Mouse (Mus musculus) ZHBTc4 (cell line): ENCODE measurements at regions not wholly inside any gene's neighbourhood (a gene's known extent, or its start where the extent isn't known, plus 50 kb on each side); places are given as distances from the start of the nearest gene placed in this dataset.

Experiments used
- DNase-seq: peaks from one replicate; pipeline ENCODE4 v3.0.0-alpha.2; 2011; ENCODE audit warnings: low read depth, low spot score

DNA sequence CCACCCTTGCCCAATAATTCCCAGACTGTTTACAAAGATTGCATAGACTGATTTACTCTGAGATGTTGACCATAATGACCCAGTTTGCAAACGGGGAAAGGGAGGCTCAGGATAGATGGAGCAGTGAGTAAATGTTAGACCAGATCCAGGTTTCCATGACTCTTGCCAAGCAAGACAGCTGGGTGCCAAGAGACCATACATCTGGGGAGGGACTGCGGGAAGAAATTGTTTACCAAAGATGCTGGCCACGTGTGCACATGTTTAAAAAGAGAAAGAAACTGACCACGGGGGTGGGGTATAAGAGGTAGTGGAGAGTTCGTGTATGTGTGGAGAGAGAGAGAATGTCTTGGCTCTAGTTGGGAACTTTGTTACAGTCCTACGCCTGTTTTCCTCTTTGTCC is 285.7 kb upstream of the Zmiz1 start:
- DNase-seq = no peak

DNA sequence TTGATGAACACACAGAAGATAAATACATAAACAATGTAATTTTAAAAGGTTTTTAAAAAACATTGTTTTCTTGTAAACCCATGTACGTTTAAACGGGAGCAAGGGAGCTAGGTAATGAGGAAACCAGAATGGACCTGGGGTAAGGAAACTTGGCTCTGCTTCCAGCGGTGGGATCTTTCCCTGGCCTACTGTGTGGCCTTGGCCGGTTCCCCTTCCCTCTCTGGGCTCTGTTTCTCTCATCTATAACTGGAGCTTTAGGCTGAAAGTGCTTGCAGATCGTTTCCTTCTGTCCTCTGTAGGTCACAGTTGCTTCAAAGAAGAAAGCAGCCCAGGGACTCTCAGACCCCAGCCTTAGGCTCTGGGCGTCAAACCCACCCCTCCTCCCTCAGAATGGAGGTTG is 285.1 kb upstream of the Zmiz1 start:
- DNase-seq = no peak

GRCm38 (mm10) chr14:25174402-25174801 is 284.6 kb upstream of the Zmiz1 start:
- DNase-seq = no peak

DNA sequence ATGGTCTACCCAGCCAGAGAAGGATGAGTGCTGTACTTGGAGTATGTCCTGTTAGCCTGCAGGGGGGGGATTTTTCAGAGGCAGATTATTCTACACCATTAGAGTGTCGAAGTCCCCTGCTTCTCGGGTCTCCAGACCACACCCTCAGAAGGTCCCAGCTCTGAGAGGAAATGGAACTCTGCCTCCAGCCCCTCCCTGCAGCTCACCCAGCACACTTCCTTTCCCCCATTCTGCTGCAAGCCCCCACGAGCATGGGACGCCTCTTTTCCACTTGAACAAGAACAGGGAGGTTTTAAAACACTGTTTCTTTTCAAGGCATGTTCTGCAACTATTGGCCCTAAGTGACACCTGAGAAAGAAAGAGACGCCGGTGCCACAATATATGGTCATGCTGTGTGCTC is 282.8 kb upstream of the Zmiz1 start:
- DNase-seq = no peak

DNA sequence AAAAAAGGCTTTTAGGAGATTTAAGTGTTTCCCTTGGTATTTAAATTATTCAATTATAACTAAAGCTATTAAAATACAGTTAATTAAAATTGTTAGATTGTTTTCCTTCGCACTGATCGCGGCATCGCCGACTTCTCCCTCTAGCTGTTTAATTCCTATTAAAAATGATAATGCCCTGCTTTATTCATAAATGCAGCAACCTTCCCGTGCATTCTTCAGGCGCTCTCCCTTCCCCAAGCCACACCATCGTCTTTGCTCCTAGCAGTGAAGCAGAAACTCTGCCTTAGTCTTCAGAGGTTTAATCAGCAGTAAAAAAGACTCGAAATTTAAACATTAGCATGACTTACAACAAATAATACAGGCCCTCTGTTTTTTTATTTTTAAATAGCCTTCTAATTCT is 278.9 kb upstream of the Zmiz1 start:
- no peak for DNase-seq

- DNase-seq = no peak
Observed at GRCm38 (mm10) chr14:25181406-25181805, 277.6 kb upstream of the Zmiz1 start.

DNA sequence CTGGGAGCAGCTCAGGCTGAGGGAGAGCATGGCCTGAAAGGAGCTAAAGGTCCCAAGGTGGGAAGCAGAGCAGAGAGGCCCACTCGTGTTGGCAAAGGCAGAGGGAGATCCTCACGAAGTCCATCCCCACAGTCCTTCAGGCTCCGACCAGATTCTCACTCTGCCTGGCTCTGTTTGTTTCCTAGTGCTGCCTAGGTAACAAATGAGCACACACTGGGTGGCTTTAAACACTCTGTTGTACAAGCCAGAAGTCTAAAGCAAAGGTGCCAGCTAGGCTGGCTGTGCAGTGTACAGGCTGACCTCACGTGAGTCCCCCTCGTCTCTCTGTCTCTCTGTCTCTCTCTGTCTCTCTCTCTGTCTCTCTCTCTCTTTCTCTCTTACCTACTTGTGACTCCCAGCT is 274.9 kb upstream of the Zmiz1 start:
- DNase-seq = no peak

DNA sequence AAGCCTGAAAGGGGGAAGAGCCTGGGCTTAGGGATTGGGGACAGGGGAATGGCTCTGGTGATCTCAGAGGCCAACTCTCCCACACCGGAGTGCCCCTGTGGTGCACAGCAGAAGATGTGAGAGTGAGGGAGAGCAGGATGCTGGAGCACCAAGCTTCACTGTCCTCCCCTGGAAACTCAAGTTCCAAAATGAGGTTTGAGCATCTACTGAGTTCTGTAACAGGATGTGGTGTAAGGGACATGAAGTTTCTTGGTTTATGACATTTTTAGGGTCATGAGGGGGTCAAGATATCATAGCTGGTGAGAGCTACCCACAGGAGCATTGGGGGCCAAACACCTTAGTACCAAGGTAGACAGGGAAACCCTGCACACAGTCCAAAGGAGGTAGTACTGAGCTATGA is 274.1 kb upstream of the Zmiz1 start:
- DNase-seq = no peak

DNA sequence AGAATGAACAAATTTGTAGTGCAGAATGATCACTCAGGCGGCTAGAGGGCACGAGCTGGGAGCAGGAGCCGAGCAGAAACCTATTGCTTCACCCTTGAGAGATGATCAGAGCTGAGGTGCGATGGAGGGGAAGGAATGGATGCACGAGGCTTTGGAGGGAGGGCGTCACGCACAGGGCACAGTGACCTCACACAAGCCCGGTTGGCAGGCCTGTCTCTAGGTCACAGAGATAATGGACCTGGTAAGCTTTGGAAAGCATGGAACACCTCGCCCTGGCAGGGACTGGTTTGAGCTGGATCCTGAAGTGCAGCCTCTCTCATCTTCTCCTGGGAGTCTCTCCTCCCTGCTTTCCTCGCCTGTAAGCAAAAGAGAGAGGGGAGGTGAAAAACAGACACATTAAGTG is 273.4 kb upstream of the Zmiz1 start:
- DNase-seq = peak; percentile 12

DNA sequence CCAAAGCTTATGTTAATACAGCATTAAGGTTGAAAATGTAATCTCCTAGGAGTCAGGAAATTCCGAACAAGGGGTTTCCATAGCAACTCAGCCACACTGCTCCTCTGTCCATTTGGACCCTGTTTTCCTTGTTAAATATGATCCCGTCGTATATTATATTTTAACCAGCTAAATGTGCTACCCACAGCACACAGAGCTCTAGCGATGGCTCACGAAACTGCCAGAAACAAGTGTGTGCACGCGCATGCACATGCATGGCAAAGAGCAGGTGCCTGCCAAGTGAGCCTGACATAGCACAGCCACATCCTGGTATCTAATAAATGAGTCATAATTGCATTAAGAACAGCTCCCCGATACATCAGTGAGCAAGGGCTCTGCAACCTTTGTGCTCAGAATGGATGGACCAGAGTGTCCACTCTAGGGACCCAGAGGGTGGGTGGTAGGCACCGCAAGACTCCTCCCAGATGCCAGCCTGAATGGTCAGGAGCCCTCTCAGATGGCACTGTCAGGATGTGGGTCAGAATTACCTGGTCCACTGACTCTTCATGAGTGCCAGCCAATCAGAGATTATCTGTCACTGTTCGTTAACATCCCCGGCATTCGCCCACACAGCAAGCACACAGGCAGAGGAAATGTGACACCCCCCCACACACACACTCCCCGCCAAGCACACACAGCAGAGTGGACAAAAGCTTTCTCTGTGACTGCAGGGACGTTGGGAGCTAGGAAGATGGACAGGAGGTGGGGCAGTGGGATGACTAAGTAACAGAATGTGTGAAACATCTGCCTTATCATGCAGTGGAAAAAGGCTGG is 272.8 kb upstream of the Zmiz1 start:
- DNase-seq = no peak

GRCm38 (mm10) chr14:25187715-25188114 is 271.3 kb upstream of the Zmiz1 start:
- no peak for DNase-seq

DNA sequence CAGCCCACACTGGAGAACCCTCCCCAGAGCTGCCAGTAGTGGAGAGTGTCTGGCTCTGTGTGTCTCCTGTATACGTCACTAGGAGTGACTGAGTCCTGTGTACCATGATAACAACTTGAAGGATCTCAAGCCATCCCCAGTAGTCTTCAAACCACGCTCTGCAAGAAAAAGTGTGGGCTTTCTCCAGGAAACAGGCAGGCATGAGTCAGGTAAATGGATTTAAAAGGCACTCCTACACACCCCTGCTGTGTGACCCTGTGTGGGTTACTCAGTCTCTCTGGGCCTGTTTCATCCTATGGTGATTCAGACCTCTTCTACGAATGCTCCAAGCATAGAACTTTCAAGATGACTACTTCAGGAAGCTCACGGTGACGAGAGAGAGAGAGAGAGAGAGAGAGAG is 269.7 kb upstream of the Zmiz1 start:
- no peak for DNase-seq

DNA sequence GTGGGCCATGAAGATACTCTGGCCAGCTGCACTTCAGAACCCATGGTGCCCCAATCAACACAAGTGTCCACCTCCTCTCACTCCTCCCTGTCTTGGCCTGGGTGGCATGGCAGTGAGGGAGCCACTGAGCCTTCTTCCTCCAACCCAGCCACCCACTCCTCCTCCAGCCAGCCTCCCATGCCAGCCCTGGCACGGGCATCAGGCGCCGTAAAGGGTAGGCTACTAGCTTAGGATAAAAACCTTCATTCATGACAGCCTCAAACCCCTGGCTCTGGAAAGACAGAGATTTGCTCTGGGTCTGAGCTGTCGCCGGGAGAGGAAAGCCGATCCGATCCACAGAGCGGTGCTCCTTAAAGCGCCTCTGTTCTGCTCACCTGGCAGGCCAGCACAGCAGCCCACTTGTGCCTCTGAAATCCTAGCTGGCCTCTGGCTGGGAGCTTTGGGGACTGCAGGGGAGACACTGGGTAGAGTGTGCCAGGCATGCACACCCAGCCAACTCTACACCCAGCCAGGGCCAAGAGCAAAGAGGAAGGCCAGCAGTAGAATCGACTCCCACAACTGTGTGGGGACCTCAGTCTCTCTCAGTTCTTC is 268.2 kb upstream of the Zmiz1 start:
- no peak for DNase-seq

- DNase-seq = no peak
Observed at GRCm38 (mm10) chr14:25196820-25197219, 262.2 kb upstream of the Zmiz1 start.

- DNase-seq = no peak
Observed at GRCm38 (mm10) chr14:25199900-25200299, 259.1 kb upstream of the Zmiz1 start.

GRCm38 (mm10) chr14:25200656-25201179 is 258.3 kb upstream of the Zmiz1 start:
- DNase-seq = no peak

DNA sequence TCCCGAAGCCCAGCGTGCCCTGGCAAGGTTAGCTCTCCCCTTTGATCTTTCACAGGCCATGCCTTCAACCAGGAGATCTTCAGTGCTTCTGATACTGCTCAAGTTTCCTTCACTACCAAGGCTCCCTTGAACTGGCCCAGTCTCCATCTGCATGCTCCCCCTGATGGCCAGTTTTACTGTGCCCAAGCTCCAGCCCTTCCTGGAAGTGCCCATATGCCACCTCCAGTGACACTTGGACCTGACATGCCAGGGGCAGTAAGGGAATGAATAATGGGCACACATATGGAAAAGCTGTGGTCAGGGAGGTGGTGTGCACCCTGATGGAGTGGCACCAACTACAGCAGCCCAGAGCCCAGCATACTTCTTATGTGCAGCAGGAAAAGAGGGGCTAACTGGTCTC is 256.7 kb upstream of the Zmiz1 start:
- DNase-seq = no peak

DNA sequence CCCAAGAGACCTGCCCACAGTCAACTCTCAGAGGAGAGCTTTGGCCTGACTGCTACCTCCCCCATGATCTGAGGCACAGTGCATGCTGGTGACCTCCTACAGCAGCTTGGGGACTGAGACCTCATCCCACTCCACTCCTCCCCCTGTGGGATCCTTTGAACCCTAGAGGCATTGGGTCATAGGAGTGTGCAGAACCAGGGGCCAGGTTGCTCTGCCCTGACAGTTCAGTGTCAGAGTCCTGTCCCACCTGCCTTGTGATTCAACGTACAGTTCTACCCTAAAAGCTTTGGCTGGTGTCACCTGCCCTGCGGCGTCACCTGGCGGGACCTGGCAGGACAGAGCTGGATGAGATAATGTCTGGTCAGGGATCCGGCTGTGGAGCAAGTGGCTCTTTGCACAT is 254.9 kb upstream of the Zmiz1 start:
- no peak for DNase-seq

- DNase-seq = no peak
Observed at GRCm38 (mm10) chr14:25206855-25207254, 252.1 kb upstream of the Zmiz1 start.

- DNase-seq = no peak
Observed at GRCm38 (mm10) chr14:25207422-25207821, 251.6 kb upstream of the Zmiz1 start.

GRCm38 (mm10) chr14:25208221-25209056 is 250.5 kb upstream of the Zmiz1 start:
- DNase-seq = no peak

GRCm38 (mm10) chr14:25213056-25213455 is 245.9 kb upstream of the Zmiz1 start:
- DNase-seq = no peak
